Mouse (Mus musculus) spleen, postnatal 36 days (tissue): ENCODE data around the gene Dsn1.
A peak's percentile ranks its signal among the peaks of the same experiment; 100 is the strongest.

Experiments used
- DNase-seq, 2 experiments: peaks; one replicate each; pipeline ENCODE4 v3.0.0; 2022; ENCODE audit warnings: low spot score in 2 of 2, mixed read lengths in 1 of 2

Gene Dsn1

GRCm38 (mm10) chr2:157006511-157007233 lies at the start of gene Dsn1:
TSS of gene Dsn1 (minus strand) at chr2:157007154.
- peak; percentile 85 to 87 for DNase-seq

GRCm38 (mm10) chr2:157055721-157056120 lies 48.8 kb upstream of the Dsn1 start:
- DNase-seq = no peak

- no peak for DNase-seq
Observed at GRCm38 (mm10) chr2:157054816-157055215, 47.9 kb upstream of the Dsn1 start.

- no peak for DNase-seq
Observed at GRCm38 (mm10) chr2:157054297-157054696, 47.3 kb upstream of the Dsn1 start.

- no peak for DNase-seq
Observed at GRCm38 (mm10) chr2:157053787-157054186, 46.8 kb upstream of the Dsn1 start.

GRCm38 (mm10) chr2:157053124-157053523 lies 46.2 kb upstream of the Dsn1 start:
- DNase-seq = no peak

GRCm38 (mm10) chr2:157052448-157052847 lies 45.5 kb upstream of the Dsn1 start:
- no peak for DNase-seq

GRCm38 (mm10) chr2:157049831-157050243 lies 42.9 kb upstream of the Dsn1 start:
- DNase-seq = no peak

- no peak for DNase-seq
Observed at GRCm38 (mm10) chr2:157048395-157049181, 41.6 kb upstream of the Dsn1 start.

GRCm38 (mm10) chr2:157046956-157047355 lies 40.0 kb upstream of the Dsn1 start:
- no peak for DNase-seq

- no peak for DNase-seq
Observed at GRCm38 (mm10) chr2:157045932-157046331, 39.0 kb upstream of the Dsn1 start.

GRCm38 (mm10) chr2:157043987-157044386 lies 37.0 kb upstream of the Dsn1 start:
- DNase-seq = no peak

- no peak for DNase-seq
Observed at GRCm38 (mm10) chr2:157043556-157043955, 36.6 kb upstream of the Dsn1 start.

- no peak for DNase-seq
Observed at GRCm38 (mm10) chr2:157041421-157041820, 34.5 kb upstream of the Dsn1 start.

- no peak for DNase-seq
Observed at GRCm38 (mm10) chr2:157040649-157041046, 33.7 kb upstream of the Dsn1 start.

- no peak for DNase-seq
Observed at GRCm38 (mm10) chr2:157039900-157040648, 33.1 kb upstream of the Dsn1 start.

- DNase-seq = no peak
Observed at GRCm38 (mm10) chr2:157037303-157037702, 30.3 kb upstream of the Dsn1 start.

GRCm38 (mm10) chr2:157036400-157036799 lies 29.4 kb upstream of the Dsn1 start:
- no peak for DNase-seq

GRCm38 (mm10) chr2:157035371-157035770 lies 28.4 kb upstream of the Dsn1 start:
- no peak for DNase-seq

GRCm38 (mm10) chr2:157030804-157031203 lies 23.9 kb upstream of the Dsn1 start:
- peak; percentile 65 to 70 for DNase-seq

- DNase-seq = no peak
Observed at GRCm38 (mm10) chr2:157028261-157028660, 21.3 kb upstream of the Dsn1 start.
